In the genomic region with DNA sequence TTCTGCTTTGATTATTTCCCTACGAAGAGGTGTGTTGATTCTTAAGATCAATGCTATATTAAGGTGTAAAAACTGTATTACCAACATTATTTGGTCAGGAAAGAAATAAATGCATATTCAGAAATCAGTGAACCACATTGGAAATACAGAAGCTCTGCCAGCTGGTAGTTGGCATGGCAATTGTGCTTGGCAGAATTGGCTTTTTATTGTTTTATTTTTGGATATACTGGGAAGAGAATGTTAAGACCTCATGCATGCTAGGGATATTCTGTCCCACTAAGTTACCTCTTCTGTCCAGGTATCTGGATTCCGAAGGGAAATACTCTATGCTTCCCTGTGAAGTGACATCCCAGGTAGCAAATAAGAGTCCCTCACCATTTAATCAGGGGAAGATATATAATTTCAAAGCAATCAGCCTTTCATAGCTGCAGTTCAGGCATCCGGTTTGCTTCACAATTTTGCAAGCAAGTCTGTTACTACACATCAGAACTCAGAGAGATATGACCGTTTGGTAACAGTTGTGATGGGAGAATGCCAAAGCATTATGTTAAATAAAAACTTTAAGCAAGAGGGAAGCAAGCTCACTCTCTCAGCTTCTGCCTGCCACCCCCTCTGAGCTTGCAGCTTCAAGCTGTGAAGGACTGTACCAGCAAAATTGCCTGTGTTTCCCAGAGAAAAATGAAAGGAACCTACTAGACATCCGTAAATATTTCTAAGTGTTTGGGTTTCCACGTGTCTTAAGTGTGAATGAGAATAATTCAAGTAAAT, we compare ENCODE assay signal across 15 mouse cellular contexts.
DNase-seq lines count a peak whose midpoint lies in the region; ATAC-seq and TF ChIP-seq lines count a peak whose summit lies in the region.
"Had no signal": no experiment of that assay in that cellular context is flagged by ENCODE, and none has a peak within 500 bp of the region (broad histone marks: within the 10 kb centered on the region; RNA-seq: fewer than 3 reads in every experiment).

No protein-coding gene starts in this region.

- H3K36me3 ChIP-seq in forebrain, embryonic 15.5 days, result no peaks in the 10 kb centered on the region
- H3K36me3 ChIP-seq in forebrain, embryonic 12.5 days (replicated peaks), result no peaks in the 10 kb centered on the region
- H3K36me3 ChIP-seq in hindbrain, embryonic 14.5 days (replicated peaks; ENCODE audit: control insufficient read depth, insufficient read depth), result no peaks in the 10 kb centered on the region
- H3K36me3 ChIP-seq in intestine, embryonic 16.5 days (ENCODE audit: control insufficient read depth, insufficient read depth, low read length), result no peaks in the 10 kb centered on the region
- H3K36me3 ChIP-seq: hindbrain, embryonic 13.5 days; liver, embryonic 12.5 days had no signal

- no peak overlapping the region for H3K4me2 ChIP-seq in forebrain, embryonic 15.5 days (replicated peaks)
- H3K4me2 ChIP-seq in forebrain, embryonic 12.5 days, result no peak overlapping the region
- H3K4me2 ChIP-seq in hindbrain, embryonic 14.5 days (replicated peaks), result no peak overlapping the region
- H3K4me2 ChIP-seq in intestine, embryonic 16.5 days (ENCODE audit: low read depth, low read length), result no peak overlapping the region
- H3K4me2 ChIP-seq: heart, embryonic 11.5 days; hindbrain, embryonic 13.5 days; liver, embryonic 12.5 days had no signal

- DNase-seq in frontal cortex, adult 2 months (ENCODE audit: extremely low spot score in 1 of 2, low spot score in 1 of 2), result peak; percentile 61 to 77
- DNase-seq in left cerebral cortex, adult 2 months (ENCODE audit: extremely low spot score in 1 of 2, low spot score in 2 of 2), result peak; percentile 19 to 29
- DNase-seq in telencephalon, adult 2 months (ENCODE audit: low read depth, low spot score), result peak; percentile 82
- DNase-seq in retina, postnatal 1 day, result no peak
- DNase-seq in hindbrain, embryonic 14.5 days (ENCODE audit: low spot score), result no peak
- DNase-seq: adrenal gland, adult 2 months; thymus, postnatal 25 days had no signal

- no peak overlapping the region for H3K4me3 ChIP-seq in forebrain, embryonic 15.5 days
- H3K4me3 ChIP-seq in forebrain, embryonic 12.5 days (replicated peaks), result no peak overlapping the region
- H3K4me3 ChIP-seq in left cerebral cortex, adult 2 months, result no peak overlapping the region
- H3K4me3 ChIP-seq in hindbrain, embryonic 14.5 days (replicated peaks; ENCODE audit: low read length), result no peak overlapping the region
- H3K4me3 ChIP-seq in intestine, embryonic 16.5 days (ENCODE audit: low read length), result no peak overlapping the region
- H3K4me3 ChIP-seq: hindbrain, embryonic 13.5 days; liver, embryonic 12.5 days; megakaryocyte, embryonic 14.5 days had no signal

- ATAC-seq in forebrain, embryonic 15.5 days (replicated peaks), result peak; percentile 26; the same call in 1 of the 2 replicates
- no peak for ATAC-seq in forebrain, embryonic 12.5 days (ENCODE audit: low FRiP score)
- ATAC-seq in hindbrain, embryonic 14.5 days (ENCODE audit: low FRiP score), result no peak
- ATAC-seq in intestine, embryonic 16.5 days, result no peak
- ATAC-seq: liver, embryonic 12.5 days had no signal

- TF ChIP-seq CTCF in left cerebral cortex, adult 2 months (IDR thresholded peaks at IDR 0.05), result no peak

- no peaks in the 10 kb centered on the region for H3K27me3 ChIP-seq in forebrain, embryonic 15.5 days
- H3K27me3 ChIP-seq in forebrain, embryonic 12.5 days, result no peaks in the 10 kb centered on the region
- no peaks in the 10 kb centered on the region for H3K27me3 ChIP-seq in hindbrain, embryonic 14.5 days (ENCODE audit: control insufficient read depth, insufficient read depth, low read length)
- H3K27me3 ChIP-seq in intestine, embryonic 16.5 days (replicated peaks; ENCODE audit: control insufficient read depth, insufficient read depth, low read length), result no peaks in the 10 kb centered on the region
- H3K27me3 ChIP-seq: hindbrain, embryonic 13.5 days; liver, embryonic 12.5 days; megakaryocyte, embryonic 14.5 days had no signal

- H3K27ac ChIP-seq in forebrain, embryonic 15.5 days (replicated peaks), result peak overlapping the region; percentile 17
- no peak overlapping the region for H3K27ac ChIP-seq in forebrain, embryonic 12.5 days
- H3K27ac ChIP-seq in left cerebral cortex, adult 2 months, result 0 out of 2 replicates have a peak overlapping the region, but pooled peaks have one; percentile 44
- H3K27ac ChIP-seq in hindbrain, embryonic 14.5 days, result no peak overlapping the region
- H3K27ac ChIP-seq in intestine, embryonic 16.5 days (ENCODE audit: low read length), result no peak overlapping the region
- H3K27ac ChIP-seq: hindbrain, embryonic 13.5 days; kidney, postnatal 0 days; liver, embryonic 12.5 days had no signal

- H3K9ac ChIP-seq in forebrain, embryonic 15.5 days (replicated peaks), result no peak overlapping the region
- H3K9ac ChIP-seq in forebrain, embryonic 12.5 days, result no peak overlapping the region
- H3K9ac ChIP-seq in hindbrain, embryonic 14.5 days, result no peak overlapping the region
- no peak overlapping the region for H3K9ac ChIP-seq in intestine, embryonic 16.5 days (ENCODE audit: low read depth, low read length)
- H3K9ac ChIP-seq: hindbrain, embryonic 13.5 days; liver, embryonic 12.5 days had no signal

- H3K9me3 ChIP-seq in forebrain, embryonic 15.5 days, result no peaks in the 10 kb centered on the region
- no peaks in the 10 kb centered on the region for H3K9me3 ChIP-seq in forebrain, embryonic 12.5 days
- no peaks in the 10 kb centered on the region for H3K9me3 ChIP-seq in hindbrain, embryonic 14.5 days (ENCODE audit: control insufficient read depth, low read length)
- H3K9me3 ChIP-seq in intestine, embryonic 16.5 days (ENCODE audit: control insufficient read depth, low read length), result no peaks in the 10 kb centered on the region
- H3K9me3 ChIP-seq: hindbrain, embryonic 13.5 days; liver, embryonic 12.5 days; megakaryocyte, embryonic 14.5 days had no signal

- WGBS in forebrain, embryonic 15.5 days, result 65% methylated on average over 6 of the region's 6 CpGs
- WGBS in forebrain, embryonic 12.5 days, result 79% methylated on average over 6 of the region's 6 CpGs
- WGBS in hindbrain, embryonic 14.5 days, result 80% methylated on average over 6 of the region's 6 CpGs
- 69% methylated on average over 6 of the region's 6 CpGs for WGBS in intestine, embryonic 16.5 days

- intact Hi-C loops in left cerebral cortex, adult 2 months (cut with DNase I), result no loop called here

- H3K4me1 ChIP-seq in forebrain, embryonic 15.5 days, result peaks cover 6% of the 10 kb centered on the region; the same call in 1 of the 2 replicates
- no peaks in the 10 kb centered on the region for H3K4me1 ChIP-seq in forebrain, embryonic 12.5 days
- no peaks in the 10 kb centered on the region for H3K4me1 ChIP-seq in hindbrain, embryonic 14.5 days (replicated peaks; ENCODE audit: control insufficient read depth, insufficient read depth, low read length)
- H3K4me1 ChIP-seq in intestine, embryonic 16.5 days (ENCODE audit: control insufficient read depth, insufficient read depth, low read length), result no peaks in the 10 kb centered on the region
- H3K4me1 ChIP-seq: hindbrain, embryonic 13.5 days; liver, embryonic 12.5 days; megakaryocyte, embryonic 14.5 days had no signal

Comparison
In these comparisons a context has a peak if more than half of its experiments do, and no peak if none do; other contexts are left out.
1. H3K27ac ChIP-seq: peak in forebrain, embryonic 15.5 days (single experiment) and left cerebral cortex, adult 2 months (single experiment); none in forebrain, embryonic 12.5 days (single experiment), hindbrain, embryonic 14.5 days (single experiment) and intestine, embryonic 16.5 days (single experiment).
2. DNase-seq: peak in frontal cortex, adult 2 months (2 of 2), left cerebral cortex, adult 2 months (2 of 2) and telencephalon, adult 2 months (single experiment); none in retina, postnatal 1 day (single experiment) and hindbrain, embryonic 14.5 days (single experiment).